Mouse (Mus musculus): ENCODE measurements around the gene Dclk1. TPM values are rescaled to one million over a fixed set of nuclear protein-coding genes. Genes with fewer than 3 reads are reported as not detected.

Gene Dclk1
- total RNA-seq, 2 experiments from 2014 or later, result 794 to 803 TPM

GRCm38 (mm10) chr3:55380471-55380870 is 138.3 kb downstream of the Dclk1 start:
- intact Hi-C loops (cut with DNase I), result no loop called here
- DNase-seq, result no peak

GRCm38 (mm10) chr3:55392605-55393004 is 150.4 kb downstream of the Dclk1 start:
- intact Hi-C loops (cut with DNase I), result no loop called here
- no peak for DNase-seq

- no peak for DNase-seq
- intact Hi-C loops (cut with DNase I), result no loop called here
Measured at GRCm38 (mm10) chr3:55393549-55393948, 151.4 kb downstream of the Dclk1 start.

DNA sequence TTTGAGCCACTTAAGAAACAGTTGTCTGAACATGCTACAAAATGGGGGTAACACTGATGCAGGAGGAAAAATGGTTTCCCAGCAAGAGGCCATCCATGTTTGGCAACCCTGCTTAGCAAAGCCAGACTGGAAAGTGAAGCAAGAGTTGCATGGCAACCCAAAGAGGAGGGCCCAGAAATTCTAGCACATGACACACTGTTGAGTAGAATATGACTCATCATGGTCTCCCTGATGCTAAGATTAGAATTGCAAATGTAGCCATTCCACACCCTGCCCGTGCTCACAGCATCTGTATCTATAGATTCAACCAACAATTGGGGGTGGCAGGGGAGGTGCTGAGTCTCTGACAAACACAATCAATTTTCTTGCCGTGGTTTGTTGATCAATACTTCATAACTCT is 154.6 kb downstream of the Dclk1 start:
- intact Hi-C loops (cut with DNase I), result no loop called here
- no peak for DNase-seq

GRCm38 (mm10) chr3:55397752-55398693 is 155.9 kb downstream of the Dclk1 start:
- DNase-seq, result no peak
- intact Hi-C loops (cut with DNase I), result no loop called here

DNA sequence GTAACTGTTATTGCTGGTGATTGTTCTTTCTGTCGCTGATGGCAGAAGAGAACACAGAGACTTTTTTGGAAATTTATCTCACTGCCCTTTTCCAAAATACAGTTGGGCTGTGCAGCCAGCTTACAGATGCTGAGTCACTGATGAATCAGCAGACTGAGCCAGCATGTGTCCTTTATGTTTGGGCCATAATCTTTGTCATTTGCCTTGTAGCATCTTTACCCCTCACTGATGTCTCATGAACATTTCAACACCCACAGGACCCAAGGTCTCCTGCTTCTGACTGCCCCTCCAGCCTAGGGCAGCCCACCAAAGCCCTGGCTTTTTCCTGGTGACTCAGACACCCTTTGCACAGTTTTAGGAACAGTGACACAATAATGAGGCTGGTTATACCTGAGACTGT is 159.1 kb downstream of the Dclk1 start:
- DNase-seq, result no peak

DNA sequence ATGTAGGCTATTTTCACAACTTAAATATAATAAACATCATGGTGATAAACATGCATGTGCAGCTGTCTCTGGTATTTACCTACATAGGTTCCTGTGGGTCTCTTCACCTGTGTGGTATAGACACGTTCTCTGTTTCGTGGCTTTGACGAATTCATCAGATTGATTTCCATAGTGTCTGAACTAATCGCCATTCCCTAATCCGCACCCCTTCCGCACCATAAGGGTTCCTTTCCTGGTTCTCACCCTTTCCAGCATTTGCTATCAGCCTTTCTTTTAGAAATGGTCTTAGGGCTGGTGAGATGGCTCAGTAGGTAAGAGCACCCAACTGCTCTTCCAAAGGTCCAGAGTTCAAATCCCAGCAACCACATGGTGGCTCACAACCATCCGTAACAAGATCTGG is 162.6 kb downstream of the Dclk1 start:
- intact Hi-C loops (cut with DNase I), result no loop called here
- no peak for DNase-seq

More for the DNA sequence above, 159.1 kb downstream of the Dclk1 start:
- intact Hi-C loops (cut with DNase I), result no loop called here

DNA sequence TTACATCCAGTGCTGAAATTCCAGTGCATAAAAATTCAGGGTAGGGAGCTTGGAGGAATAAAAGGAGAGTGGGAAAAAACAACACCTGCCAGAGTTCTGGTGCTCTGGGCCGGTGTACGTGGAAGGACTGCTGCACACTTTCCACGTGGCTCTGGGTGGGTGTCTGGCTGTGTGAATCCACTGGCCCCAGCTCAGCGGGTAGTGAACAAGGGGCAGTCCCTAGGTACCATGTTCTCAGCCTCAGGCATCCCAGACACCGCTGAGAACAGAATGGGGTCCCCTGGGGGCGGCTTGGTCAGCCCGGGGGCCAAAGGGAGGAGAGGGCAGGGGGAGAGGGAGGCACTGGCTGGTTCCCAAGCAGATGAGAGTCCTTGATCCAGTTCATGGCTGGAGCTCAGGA is 164.5 kb downstream of the Dclk1 start:
- intact Hi-C loops (cut with DNase I), result no loop called here
- DNase-seq, result no peak

- DNase-seq, result peak; percentile 15
- intact Hi-C loops (cut with DNase I), result loop anchor here (5.0 kb wide), 1 partner anchor 51 kb away; no protein-coding TSS in a partner anchor
Measured at GRCm38 (mm10) chr3:55411547-55411946, 169.4 kb downstream of the Dclk1 start.

- intact Hi-C loops (cut with DNase I), result no loop called here
- DNase-seq, result peak; percentile 40
Measured at GRCm38 (mm10) chr3:55415527-55415950, 173.4 kb downstream of the Dclk1 start.

DNA sequence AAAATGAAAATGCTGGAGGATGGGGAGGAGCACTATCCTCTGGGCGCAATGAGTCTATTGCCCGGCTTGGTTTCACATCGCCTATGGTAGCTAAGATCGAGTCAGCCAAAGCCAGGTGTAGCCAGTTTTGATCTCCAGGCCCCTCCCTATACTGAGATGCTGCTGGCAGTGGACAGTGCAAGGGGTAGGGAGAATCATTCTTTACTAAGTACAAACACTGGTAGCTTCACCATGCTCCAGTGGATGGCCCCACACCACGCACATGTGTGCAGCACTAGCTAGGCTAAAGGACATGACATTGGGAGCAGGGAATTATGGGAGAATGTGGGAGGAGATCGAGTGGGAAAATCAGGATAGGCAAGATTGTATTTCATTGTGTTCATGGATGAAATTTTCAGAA is 176.7 kb downstream of the Dclk1 start:
- intact Hi-C loops (cut with DNase I), result no loop called here
- DNase-seq, result no peak

DNA sequence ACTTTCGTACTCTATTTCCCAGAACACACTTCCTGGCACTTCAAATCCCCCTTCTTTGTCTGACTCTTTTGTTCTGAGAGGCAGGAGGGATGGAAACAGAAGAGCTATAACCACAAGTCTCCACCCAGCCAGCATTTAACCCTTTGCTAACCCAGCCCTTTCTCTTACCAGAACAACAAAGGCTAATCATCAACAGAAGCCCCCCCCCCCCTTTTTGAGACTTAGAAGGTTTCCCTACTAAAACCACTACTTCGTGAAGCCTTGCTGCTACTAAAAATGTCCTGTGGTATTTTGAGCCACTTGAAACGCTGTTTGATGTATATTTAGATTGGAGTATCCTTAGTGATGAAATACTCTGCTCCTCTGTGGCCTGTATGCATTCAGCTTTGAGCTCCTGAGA is 177.2 kb downstream of the Dclk1 start:
- DNase-seq, result no peak
- intact Hi-C loops (cut with DNase I), result no loop called here

DNA sequence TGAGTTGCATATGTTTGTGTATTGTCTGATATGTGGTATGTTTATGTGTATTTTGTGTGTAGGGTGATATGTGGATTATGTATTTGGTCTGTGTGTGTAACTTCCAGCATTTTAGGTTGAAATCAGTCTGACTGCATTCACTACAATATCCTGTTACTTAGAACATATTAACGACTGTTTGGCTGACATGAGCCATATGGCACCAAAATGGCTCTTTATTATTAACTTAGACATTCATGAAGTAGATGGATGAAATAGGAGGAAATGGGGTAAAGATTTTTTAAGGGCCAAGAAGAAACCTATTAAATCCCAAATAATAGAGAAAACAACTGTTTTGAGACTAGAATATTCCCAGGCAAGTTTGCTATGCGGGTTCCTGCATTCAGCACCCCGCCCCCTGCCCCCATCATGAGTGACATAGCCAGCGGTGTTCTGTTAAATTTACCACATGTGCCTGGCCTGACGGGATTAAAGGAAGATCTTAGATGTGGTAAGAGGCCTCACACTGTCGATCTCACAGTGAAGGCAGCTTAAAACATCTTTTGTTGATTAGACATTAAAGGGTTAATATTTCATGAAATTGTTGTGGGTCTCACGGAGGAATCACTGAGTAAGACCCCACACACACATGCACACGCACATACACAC is 178.4 kb downstream of the Dclk1 start:
- no peak for DNase-seq
- intact Hi-C loops (cut with DNase I), result no loop called here

- DNase-seq, result peak; percentile 69
- intact Hi-C loops (cut with DNase I), result no loop called here
Measured at GRCm38 (mm10) chr3:55423640-55424397, 181.7 kb downstream of the Dclk1 start.

DNA sequence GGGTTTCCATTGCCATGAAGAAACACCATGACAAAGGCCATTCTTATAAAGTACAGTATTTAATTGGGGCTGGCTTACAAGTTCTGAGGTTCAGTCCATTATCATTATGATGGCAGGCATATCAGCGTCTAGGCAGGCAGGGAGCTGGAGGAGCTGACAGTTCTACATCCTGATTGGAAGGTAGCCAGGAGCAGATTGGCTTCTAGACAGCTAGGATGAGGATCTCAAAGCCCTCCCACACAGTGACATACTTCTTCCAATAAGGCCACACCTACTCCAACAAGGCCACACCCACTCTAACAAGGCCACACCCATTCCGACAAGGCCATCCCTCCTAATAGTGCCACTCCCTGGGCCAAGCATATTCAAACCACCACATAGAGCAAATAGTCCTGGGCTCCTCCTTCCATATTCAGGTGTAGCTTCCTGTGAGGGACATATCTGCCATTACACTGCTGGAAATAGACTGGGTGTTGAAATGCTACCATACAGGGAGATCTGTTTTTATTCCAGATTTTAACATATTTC is 187.9 kb downstream of the Dclk1 start:
- intact Hi-C loops (cut with DNase I), result no loop called here
- peak; percentile 17 for DNase-seq

DNA sequence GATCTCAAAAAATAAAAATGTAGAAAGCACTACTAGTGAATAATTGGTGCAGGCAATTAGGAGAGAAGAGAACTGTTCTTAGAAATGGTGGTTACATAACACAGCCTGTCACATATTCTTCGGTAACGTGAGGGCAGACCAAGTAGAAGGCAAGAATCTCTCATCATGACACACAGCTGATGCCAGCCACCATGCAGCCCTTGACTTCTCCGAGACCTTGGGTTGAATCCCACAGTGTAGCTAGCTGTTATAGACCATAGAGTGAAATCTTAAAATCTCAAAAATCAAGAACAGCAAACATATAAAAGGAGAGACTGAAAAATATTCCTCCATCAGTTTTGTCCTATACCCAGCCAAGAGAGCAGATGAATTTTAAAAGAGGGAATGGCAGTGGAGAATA is 189.1 kb downstream of the Dclk1 start:
- intact Hi-C loops (cut with DNase I), result no loop called here
- no peak for DNase-seq

DNA sequence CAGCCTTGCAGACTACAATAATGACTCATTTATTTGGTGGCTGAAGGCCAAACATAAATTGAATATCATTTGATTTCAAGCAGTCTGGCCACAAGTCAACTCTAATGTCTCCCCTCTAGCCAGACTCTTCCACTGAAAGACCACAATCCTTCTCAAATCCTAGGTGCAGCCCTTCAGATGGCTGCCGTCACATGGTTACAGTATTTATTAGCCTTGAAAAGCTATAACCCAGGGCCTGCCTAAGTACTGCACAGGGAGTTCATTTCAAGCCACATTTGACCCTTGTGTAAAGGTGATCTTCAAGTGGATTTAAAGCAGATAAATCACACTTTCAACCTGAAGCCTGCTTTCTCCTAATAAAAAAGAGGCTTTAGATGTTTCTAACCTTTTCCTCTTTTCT is 192.1 kb downstream of the Dclk1 start:
- DNase-seq, result no peak
- intact Hi-C loops (cut with DNase I), result no loop called here

DNA sequence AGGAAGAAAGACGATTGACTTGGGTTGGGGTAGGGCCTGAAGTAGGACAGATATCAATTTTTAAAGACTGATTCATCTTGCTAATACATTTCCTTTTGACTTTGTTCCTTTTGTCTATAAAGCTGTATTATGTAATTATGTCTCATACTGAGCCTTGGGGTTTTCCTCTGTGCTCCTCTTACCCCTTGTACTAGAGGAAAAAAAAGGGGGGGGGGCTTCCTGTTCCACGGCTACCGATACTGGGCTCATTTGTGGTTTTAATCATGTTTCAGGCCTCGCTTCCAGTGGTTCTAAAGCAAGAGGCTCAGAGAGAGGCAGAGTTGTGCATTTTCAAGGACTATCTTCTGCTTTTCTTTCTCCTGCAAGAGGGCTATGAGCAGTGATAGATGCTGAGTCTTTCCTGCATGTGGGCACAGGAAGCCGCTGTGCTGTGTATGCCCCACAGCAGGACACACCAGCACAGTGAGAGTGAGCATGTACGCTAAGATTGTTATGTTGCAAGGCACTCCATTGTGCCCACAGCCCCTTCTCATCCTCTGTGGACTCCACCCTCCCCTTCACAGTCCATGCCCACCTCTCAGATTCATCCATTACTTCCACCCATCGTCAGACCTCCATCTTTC is 196.8 kb downstream of the Dclk1 start:
- intact Hi-C loops (cut with DNase I), result no loop called here

GRCm38 (mm10) chr3:55440342-55440741 is 198.2 kb downstream of the Dclk1 start:
- peak; percentile 11 for DNase-seq
- intact Hi-C loops (cut with DNase I), result no loop called here

More for the DNA sequence above, 196.8 kb downstream of the Dclk1 start:
- DNase-seq, result no peak

GRCm38 (mm10) chr3:55442012-55442645 is 200.0 kb downstream of the Dclk1 start:
- DNase-seq, result no peak
- intact Hi-C loops (cut with DNase I), result no loop called here
